Mouse (Mus musculus) megakaryocyte, embryonic 14.5 days (primary cell): ENCODE results near the gene Chd4.

Experiments
- FLI1 ChIP-seq: IDR thresholded peaks from 2 replicates; pipeline ENCODE4 v1.6.1; 2012; ENCODE audit warnings: low read length, inconsistent platforms, mixed read lengths
- GATA1 ChIP-seq: IDR thresholded peaks from 3 replicates; pipeline ENCODE4 v1.6.1; 2012; ENCODE audit warnings: mixed read lengths, low read length, inconsistent platforms, borderline replicate concordance

GRCm38 (mm10) chr6:125155262-125155661, 59.5 kb downstream of the Chd4 start:
- no peak for TF ChIP-seq GATA1
- no peak for TF ChIP-seq FLI1
